Mouse (Mus musculus) c-Kit-positive CD71-positive TER-119-positive erythroid progenitor cells, embryonic 14.5 days (primary cell): ENCODE results near the gene 2900026A02Rik.

ENCODE experiments used
- DNase-seq: peaks from one replicate; pipeline ENCODE4 v3.0.0-alpha.2; 2013; ENCODE audit warnings: low spot score

2900026A02Rik gene

DNA sequence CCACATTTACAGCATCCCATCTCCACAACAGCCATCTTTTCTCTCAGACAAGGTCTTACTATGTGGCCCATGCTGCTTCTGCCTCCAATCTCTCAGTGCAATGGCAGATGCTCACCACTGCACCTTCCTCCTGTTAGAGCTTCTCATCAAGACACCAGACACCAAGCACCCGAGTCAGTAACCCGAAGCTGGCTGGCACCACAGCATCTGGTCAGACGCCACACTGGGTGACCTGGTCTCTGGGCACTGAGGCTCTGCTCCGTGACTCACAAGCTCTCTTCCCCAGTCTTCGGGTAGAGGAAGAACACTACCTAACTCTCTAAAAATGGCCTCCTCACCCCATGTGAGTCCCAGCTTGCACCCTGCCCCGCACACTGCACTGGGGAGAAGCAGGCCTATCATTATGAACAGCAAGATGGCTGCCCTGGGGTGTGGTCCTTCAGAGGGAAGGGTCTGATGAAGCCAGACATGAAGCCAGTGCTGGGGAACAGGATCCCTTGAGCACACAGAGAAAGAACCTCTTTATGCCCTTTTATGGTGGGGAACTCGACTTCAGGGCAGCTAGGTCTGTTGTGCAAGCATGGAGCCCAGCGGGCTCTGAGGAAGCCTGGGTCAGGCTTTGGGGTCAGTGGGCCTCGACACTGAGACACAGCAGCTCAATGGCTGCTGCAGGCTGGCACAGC is 70.0 kb downstream of the 2900026A02Rik start:
- no peak for DNase-seq

DNA sequence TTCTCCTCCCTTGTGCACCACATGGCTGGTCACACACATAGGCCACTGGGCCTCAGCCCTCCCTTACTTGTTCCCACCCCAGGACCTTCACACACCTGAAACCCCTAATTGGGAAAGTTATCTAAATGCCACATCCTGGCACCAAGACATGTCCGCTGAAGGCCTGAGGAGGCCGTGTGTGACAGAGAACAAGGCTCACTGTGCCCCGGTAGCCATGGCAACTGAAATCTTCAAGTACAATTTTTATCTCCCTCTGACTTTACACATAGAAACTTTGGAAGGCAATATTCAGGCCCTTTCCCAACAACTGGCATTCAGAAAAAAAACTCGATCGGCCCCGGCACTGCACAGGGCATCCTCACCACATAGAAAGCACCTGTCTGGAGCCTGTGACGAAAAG is 72.0 kb downstream of the 2900026A02Rik start:
- no peak for DNase-seq

DNA sequence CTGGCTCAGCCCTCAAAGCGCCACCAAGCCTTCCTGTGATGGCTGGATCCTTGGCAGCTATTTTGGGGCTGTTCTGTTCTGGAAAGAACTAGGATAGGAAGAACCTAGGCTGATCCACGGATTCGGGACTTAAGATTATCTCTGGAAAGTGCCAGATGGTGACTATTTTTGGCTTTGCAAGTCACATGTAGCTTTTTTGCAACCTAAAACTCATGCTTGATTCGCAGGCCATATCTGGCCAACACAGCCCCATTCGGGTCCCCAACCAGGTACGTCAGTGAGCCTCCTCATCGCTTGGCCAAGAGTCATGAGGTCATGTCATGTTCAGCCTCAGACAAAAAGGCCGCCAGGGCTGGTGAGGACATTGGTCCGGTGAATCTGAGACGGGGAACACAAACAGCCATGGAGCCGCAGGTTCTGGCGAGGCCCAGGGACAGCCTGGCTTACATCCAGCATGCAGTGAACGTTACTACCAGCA is 73.0 kb downstream of the 2900026A02Rik start:
- no peak for DNase-seq

DNA sequence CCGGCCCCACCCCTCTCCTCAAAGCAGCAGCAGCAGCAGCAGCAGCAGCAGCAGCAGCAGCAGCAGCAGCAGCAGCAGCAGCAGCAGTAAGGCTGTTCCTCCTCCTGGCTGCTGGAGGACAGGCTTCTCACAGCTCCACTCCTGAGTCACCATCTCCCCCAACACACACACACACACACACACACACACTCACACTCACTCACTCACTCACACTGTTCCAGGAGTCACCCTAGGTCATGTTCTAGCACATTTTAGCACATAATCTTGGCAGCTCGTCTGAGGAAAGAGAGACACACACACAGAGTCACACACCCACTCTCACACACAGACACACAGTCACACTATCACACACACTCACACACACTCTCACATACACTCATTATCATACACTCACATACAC is 74.4 kb downstream of the 2900026A02Rik start:
- DNase-seq = no peak

DNA sequence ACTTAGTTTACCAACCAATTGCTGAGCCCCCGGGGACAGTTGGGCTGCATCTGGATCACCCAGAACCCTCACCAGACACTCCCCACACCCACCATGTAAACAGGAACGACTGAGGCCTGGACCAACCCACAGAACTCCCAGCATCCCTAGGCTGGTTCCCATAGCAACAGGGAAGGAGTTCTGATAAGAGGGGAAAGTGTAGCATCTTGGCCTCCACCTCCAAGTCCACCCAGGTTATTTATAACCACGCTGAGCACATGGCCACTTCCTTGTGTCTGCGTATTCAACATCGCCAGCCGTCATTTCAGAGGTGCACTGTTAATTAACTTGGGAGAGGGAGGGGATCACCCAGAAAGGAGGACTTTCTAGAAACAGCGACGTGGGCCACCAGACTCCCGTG is 75.9 kb downstream of the 2900026A02Rik start:
- no peak for DNase-seq

DNA sequence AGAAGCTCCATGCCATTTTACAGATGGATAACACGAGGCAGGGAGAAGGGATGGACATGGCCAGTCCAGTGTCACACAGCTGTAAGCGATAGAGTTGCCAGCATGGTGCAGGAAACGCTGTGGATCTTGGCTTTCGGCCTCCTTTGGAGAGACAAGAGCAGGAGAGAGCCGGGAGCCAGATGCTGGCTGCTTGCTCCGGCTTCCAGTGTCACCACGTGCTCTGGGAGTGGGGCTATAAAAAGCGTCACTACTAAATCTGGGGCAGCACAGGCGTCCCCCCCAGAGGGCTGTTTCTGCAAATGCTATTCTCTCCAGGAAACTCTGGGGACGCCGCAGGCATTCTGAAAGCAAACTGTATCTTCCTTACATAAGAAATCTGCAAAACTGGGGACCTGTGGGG is 78.5 kb downstream of the 2900026A02Rik start:
- DNase-seq = no peak

DNA sequence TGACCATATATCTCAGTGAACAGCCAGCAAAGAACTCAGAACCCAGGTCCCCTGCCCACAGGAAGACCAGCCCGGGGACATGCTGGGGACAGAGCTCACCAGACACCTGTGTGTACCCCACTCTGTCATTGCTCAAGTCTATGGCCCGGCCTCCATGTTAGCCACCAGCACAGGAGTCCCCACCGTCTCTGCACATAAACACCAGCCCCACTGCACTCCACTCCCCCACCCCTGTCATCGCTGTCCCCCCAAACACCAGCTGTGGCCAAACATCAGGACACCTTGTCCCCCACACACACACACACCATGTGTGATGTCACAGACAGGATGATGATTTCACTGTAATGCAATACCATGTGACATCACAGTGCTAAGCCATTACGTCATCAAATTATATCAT is 79.0 kb downstream of the 2900026A02Rik start:
- no peak for DNase-seq

DNA sequence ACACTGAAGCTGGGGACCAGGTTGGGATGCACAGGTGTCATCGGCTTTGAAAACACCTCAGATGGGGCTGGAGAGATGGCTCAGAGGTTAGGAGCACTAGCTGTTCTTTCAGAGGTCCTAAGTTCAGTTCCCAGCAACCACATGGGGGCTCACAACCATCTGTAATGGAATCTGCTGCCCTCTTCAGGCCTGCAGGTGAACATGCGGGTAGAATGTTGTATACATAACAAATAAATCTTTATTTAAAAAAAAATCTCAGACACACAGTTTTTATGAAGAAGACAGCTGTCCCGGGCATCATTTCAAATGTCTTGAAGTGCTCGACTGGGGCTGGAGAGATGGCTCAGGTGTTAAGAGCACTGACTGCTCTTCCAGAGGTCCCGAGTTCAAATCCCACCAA is 80.2 kb downstream of the 2900026A02Rik start:
- no peak for DNase-seq

DNA sequence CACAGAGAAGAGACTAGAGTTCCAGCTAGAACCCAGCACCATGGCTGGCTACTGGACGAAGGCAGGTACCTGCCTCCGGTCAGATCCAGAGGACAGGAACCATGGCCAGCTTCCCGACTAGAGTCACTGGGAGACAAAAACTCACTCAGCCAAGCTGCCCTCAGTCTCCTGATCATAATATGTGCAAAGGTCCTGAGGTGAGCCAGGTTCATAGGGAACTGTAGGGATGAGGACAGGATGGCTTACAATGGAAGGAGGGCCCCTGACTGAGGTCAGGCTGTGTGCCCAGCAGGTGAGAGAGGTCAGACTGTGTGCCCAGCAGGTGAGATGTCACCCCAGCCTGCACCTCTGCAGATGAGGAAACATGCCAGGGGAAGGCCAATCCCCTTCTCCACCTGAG is 81.0 kb downstream of the 2900026A02Rik start:
- no peak for DNase-seq

DNA sequence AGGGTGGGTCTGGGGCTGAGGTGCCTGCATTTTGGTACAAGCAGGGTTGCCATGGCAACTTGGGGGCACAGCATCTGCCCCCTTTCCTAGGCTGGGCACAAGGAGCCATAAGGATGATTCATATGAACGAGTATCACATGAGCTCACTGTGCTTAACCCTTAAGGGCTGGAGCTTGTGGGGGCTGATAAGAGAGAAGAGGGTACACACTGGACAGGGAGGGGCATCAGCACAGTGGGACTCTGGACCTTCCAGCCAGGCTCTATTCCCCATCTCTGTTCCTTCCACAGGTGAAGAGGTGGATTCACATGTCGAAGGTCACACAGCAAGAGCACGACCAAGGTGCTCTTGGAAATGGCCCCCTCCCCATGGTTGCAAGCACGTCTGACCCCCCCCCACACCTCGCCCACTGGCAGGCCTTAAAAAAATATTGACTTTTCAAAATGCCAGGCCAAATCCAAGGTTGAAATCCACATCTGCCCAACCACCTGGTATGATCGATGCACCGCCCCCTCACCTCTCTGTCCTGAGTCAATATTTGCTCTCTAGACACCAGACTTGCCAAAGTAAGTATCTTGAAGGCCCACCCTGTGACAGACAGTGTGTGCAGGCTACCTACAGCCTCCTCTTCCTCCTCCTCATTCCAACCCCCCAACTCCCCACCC is 81.8 kb downstream of the 2900026A02Rik start:
- no peak for DNase-seq

DNA sequence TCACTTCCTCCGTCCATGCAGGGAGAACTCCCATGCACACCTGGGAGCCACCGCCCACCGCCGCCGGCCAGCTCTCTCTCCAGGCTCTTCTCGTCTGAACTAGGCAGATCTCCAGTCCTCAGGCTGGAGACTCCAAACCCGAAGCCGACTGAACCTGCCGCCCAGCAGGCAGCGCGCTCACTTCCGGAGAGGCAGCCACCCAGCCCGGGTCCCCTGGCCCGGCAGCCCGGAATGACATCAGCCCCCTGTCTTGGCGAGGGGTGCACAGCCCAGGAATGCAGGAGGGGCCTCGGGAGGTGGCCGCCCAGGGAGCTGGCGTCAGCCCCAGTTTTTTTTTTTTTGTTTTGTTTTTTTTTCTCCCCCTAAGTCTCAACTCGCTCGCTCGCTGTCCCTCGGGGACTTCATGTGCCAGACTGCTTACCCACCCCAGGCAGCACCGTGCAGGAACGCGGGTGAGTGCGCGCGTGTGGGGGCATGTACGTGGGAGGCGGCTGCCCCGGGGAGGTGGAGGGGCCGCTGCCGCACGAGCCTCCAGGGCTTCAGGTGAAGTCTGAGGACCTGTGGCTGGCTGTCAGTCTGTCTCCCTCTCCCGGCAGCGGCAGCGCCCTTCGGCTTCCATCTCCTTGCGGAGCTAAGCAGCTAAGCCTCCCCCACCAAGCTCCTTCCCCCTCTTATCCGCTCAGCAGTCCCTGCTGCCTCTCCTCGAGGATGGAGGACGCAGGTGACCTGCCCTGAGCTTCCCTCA is 82.5 kb downstream of the 2900026A02Rik start:
- no peak for DNase-seq

DNA sequence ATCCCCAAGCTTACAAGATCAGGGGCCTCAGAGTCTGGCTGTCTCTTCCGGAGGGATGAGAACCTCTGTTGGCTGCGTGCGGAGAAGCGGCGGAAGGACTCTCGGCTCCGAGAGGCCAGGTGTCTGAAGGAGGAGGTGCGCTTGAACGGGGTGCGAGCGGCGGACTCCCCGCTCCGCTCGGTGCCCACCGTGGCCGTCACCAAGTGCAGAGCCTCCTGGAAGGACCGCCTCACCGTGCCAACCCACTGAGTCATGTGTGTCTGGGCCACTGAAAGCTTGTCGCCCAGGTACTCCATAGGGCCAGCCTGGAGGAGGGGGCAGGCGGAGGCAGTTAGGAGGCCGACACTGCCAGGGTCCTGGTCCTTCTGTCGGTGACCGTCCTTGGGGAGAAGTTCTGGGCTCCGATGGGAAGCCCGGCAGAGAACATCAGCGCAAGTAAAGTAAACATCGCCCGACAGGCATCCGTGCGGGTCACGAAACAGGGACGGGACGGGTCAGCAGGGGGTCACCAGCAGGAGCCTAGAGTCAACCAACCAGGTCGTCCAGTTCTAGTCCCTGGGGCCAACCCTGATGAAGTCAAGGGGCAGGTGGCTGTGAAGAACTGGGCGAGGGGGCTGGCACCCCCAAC is 83.2 kb downstream of the 2900026A02Rik start:
- no peak for DNase-seq

DNA sequence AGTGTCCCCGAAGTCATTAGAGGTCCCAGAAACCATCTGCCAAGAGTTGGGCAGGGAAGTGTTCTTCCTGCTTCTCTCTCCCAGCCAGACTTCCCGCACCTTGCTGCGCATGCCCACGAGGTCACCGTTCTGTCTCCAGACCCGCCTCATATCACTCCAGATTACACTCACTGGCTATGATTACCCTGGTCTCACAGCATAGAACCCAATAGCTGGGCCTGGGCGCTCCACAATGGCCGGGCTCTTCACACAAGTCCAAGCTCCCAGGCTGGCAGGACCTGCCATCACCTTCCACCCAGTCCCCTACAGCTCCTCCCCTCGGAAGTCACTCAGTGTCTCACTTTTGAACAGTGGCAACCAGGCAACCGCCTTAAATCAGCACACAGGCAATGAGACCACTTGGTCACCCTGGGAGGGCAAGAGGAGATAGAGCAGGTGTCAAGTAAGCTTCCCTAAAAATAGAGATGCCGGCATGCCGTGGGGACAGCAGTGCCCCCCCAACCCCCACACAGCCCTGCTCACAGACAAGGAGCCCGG is 84.0 kb downstream of the 2900026A02Rik start:
- no peak for DNase-seq

DNA sequence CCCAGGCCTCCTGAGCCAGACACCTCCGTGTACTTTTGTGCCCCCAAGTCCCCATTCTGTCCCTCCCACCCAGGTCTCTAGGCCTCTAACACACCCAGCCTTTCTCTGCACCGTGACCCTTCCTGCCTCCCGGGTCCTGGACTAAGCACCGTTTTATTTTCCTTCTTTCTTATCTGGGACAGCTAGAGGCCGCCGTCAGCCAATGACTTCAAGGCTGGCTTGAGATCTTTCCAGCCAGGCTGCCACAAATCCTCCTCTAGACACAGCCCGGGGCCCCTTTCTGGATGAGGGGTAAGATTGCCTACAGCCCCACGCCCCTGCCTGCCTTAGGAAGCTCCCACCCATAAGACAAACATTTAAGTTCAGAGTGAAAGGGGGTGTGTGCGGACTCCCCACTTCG is 85.5 kb downstream of the 2900026A02Rik start:
- DNase-seq = no peak

DNA sequence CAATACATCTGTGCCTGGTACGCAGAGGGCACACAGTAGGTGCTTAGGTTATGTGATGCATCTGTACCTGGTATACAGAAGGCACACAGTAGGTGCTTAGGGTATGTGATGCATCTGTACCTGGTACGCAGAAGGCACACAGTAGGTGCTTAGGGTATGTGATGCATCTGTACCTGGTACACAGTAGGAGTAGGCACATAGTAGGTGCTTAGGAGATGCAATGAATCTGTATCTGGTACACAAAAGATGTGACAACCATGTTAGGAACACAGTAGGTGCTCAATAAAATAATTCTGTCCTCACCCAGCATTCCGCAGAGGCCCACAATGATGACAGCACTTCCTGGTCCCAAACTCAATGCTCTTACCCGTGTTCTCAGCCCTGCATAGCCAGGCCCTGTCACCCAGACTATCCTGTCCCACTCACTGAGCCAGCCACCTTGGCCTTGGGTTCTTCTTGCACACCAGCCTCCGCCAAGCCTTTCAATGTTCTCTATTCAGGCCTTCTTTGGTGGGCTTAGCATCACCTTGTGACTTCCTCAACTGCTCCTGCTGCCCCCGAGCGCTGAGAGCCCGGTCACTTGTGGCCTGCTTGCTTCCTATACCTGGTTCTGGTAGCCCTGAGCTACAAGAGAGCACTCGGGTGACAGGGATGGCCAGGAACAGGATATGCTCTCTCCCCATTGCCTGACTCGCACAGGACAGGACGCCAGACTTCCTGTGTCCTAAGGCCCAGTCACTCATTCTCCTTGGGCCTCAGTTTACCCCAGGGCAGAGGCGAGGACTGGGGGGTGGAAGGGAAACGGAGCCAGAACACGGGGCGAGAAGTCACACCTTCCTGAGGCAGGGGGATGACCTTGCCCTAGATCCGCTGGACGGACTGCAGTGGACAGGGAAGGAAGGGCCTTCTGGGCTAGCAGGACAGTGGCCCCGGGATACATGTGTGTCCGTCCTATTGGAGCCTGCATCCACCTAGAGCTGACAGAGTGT is 87.0 kb downstream of the 2900026A02Rik start:
- DNase-seq = no peak

DNA sequence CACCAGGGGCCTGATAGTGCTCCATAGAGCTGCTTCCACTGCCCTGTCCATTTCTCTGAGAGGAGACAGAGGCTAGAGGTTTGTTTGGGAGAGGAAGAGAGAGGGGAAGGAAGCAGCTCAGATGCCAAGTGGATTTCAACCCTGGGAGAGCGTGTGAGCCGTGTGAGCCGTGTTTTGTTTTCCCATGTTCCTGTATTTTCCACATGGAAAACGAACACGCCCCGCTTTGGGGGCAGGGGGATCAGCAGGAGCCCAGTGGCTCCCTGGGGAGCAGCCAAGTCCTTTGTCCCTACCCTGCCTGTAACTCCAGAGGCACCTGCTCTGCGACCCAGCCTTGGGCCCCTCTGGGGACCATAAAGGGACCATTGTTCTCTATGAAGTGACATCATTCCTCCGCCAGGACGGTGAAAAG is 88.0 kb downstream of the 2900026A02Rik start:
- DNase-seq = no peak

DNA sequence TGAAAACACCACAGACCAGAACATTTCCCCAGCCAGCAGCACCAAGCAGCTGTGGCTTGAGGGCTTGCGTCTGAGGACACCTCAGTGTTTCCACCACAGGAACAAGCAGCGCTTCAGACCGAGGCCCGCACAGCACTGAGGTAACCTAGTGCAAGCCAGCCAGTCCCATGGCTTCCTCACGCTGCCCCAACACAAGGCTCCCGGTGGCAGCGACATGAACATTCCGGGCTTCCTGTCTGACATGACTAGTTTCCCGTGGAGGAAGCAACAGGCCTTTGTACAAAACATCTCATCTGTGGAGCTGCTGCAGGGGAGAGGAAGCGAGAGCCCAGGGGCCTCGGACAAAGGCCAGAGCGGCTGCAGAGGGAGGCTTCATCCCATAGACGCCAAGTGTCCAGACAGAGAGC is 88.4 kb downstream of the 2900026A02Rik start:
- DNase-seq = no peak

DNA sequence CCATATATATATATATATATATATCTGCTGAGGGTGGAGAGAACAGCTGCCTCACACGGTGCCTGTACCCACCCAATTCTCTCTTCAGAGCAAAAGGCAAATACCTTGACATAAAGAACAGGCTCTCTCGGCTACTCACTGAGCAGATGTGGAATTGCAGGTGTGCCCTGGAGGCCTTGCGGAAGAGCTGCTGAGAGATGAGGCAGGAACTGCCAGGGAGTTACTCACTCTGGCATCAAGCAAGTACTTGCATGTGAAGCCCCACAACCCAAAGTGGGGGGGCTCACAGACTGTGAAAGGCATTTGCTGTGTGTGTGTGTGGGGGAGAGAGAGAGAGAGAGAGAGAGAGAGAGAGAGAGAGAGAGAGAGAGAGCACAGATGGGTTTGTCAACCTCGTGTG is 92.6 kb downstream of the 2900026A02Rik start:
- no peak for DNase-seq

DNA sequence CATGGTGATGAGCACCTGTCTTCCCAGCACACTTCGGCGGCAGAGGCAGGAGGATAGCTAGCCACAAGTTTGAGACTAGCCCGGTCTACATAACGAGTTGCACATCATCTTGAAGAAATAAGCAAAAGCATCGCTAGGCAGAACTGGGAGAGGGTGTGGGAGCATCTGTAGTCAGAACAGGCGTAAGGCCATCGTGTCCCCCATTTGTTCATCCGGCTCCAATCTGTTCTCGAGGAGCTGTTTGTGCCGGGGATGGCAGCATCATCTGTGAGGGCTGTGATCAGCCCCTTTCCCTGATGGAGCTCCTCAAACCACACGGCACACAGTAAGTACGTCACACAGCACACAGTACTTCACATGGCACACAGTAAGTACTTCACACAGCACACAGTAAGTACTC is 94.6 kb downstream of the 2900026A02Rik start:
- DNase-seq = no peak

DNA sequence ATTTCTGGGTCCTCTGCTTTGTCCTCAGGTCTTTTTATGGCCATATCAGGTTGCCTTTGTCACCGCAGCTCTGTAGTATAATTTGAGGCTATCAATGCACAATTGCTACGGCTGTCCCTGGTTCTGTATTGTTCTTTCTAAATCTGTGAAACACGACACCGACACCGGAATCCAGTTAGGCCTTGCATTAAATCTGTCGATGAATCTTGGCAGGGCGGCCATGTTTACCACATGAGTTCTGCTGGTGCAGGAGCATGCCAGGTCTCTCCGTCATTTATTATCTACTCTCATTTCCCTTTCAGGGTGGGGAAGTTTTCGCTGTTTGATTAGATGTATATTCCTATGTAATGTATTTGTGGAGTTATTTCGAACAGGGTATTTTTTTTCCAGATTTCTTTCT is 97.3 kb downstream of the 2900026A02Rik start:
- DNase-seq = no peak
